Mouse (Mus musculus): ENCODE data around the gene Mast3.

Gene Mast3

DNA sequence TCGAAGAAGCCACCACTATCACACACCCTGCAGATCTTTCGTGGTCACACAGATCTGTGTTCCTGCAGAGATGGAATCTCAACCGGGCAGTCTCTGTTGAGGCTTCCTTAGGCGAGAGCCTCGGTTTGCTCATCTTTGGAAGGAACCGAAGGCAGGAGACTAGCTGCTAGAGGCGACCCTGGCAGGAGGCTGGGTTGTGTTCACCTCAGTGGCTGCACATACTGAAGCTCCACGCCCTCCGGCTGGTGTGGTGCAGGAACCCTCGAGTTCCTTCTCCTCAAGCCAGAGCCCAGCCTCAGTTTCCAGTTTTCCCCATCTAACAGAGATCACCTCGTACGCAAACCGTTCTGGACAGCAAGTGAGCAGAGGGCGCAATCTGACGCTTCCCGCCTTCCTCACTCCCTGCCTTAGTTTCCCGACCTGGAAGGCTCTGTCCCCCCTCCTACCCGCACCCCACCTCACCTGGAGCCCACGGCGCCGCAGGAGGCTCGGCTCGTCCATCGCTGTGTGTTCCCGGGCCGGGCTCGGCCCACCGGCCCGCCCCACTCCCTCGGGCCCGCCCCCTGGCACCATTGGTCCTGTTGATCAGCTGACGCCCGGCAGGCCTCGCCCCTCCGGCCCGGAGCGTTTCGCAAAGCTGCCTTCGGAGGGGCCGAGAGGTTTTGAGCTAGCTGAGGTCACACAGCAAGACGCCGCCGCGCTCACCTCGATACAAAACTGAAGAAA, at the start of gene Mast3:
TSS of gene Mast3 (minus strand) at position 574 of the 726 bp plus-strand sequence.
- DNase-seq (ENCODE audit: low spot score), result peak; percentile 84

DNA sequence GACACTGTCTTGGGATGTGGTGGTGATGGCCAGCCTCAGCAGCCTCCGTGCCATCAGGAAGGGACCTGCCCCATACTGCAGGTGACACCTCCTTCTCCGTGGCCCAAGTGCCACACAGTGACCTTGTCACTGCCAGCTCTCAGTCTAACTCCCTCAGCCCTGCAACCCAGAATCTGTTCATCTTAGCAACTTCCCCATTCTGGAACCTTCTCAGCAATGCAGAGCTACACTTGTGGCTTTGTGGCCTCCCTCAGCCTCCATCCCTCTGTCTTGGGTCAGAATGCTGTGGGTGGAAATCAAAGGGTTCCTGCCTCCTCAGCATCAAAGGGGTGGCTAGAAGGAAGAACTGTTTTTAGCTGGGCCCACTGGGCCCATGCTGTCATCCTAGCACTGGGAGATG, 49.0 kb upstream of the Mast3 start:
- DNase-seq (ENCODE audit: low spot score), result no peak

DNA sequence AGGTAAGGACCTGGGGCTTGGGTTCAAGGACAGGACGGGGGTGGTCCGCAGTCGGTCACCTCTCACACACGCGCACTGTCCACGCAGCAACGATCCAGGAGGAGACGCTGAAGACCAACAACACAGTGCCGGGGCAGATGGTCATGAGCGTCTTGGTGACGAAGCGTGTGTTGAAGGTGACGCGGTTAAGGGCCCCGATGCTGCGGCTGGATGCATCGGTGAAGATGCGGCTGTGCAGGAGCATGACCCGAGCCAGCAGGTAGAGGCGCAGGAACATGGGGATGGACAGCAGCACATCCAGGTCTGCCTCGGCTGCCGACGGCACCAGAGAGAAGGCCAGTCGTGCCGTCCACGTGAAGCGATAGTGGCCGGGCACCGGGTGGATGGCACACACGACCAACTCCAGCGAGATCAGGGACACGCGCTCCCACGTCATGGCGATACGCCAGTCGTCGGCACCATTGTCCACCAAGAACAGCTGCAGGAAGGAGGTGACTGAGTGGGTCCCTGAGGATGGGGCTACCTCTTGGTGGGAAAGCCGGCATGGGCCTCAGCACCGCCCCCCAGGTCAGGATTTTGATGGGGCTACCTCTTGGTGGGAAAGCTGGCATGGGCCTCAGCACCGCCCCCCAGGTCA, 47.9 kb upstream of the Mast3 start:
- DNase-seq (ENCODE audit: low spot score), result no peak

DNA sequence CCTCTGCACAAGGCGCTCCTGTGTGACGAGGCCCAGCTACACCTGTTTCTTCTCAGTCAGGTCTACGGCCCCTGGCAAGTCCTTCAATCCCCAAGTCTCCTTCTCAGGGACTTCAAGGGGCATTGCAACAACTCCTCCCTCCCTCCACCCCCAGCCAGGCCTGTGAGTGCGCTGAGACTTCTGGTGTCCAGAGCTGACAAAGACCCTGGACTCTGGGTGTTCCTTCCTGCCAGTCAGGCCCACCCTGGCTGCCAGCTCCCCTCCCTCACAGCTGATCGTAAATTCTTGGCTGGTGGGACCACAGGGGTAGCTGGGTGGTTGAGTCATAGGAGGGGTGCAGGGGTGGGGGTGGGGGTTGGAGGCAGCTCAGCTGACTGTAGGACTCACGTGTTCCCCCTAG, 47.0 kb upstream of the Mast3 start:
- DNase-seq (ENCODE audit: low spot score), result no peak

- DNase-seq (ENCODE audit: low spot score), result no peak
Observed at GRCm38 (mm10) chr8:70850947-70851346, 46.1 kb upstream of the Mast3 start.

DNA sequence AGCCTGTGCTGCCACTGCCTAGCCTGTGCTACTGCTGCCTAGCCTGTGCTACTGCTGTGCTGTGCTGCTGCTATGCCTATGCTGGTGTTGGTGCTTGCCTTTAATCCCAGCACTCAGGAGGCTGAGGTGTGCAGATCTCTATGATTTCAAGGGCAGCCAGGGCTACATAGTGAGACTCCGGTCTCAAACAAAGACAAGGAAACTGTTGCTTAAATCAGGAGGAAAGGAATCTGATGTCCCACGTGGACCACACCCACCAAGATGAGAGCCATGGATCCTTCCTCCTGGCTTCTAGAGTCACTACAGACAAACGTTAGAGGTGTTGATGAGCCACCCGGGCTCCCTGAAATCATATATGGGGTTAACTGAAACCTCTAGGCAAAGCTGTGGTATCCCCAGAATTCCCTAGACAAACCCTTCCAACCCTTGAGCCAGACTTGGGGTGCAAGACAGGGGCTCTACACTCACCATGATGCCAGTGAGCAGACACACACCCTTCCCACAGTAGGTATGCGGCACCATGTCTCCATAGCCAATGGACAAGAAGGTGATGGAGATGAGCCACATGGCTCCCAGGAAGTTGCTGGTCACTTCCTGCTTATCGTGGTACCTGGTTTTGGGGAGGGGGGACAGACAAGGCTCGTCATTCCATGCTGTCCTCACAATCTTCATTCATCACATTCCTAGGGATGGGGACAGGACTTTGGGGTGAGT, 45.4 kb upstream of the Mast3 start:
- DNase-seq (ENCODE audit: low spot score), result no peak

DNA sequence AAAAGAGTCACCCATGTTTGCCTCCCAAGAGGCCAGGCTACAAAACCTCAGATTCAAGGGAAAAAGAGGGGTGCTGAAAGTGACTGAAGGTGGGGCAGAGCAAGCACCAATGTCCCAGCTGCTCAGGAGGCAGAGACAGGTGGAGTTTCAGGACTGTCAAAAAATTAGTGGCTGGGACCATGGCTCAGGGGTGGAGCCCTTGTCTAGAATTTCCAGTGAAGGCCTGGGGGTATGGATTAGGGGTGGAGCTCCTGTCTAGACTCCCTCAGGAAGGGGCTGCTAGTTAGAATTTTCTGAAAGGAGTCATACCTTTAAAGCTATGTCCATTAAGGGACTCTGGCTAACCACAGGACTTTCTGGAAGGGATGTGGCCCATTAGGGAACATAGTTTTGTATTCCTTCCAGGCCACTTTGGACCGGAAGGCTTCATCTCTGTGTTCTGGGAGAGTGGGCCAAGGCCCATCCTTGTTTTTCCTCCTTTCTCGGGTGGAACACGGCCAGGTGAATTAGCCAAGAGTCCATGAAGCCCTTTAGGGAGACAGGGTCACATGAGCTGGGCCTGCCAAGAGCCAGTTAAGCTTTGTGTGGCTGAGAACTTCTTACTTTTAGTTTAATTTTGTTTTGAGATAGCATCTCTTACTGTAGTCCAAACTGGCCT, 44.6 kb upstream of the Mast3 start:
- DNase-seq (ENCODE audit: low spot score), result no peak

DNA sequence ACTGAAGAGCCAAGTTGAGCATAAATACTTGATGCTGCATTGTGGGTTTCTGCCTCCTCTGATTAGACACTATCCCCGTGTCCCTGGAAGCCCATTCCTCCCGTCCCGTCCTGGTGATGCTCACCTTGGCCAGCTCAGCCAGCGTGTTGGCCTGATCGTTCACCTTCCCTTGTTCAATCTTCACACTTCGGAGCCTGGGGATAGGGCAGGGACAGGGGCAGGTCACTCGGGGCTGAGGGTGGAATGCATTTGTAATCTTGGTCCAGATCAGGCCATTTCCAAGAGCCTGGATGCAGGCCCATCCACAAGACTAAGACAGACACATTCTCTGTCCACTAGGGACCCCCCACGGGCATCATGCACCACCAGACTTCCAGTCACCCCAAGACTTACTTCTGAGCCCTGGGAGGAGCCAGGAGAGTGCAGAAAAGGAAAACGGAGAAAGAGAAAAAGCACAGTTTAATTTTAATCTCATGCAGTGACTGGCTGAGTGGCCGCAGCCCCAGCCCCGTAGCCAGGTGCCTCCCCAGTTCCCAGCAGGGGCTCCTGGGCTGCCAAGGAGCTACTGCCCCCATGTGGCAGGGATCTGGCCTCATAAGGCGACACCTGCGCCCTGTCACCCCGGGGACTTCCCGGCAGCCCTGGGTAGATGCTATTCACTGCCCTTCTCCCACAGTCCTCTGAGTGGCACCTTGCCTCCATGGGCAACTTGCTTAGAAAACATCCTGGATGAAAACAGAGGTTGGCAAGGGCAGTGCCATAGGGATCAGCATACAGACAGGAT, 41.7 kb upstream of the Mast3 start:
- no peak for DNase-seq (ENCODE audit: low spot score)

- no peak for DNase-seq (ENCODE audit: low spot score)
Observed at GRCm38 (mm10) chr8:70845108-70845507, 40.3 kb upstream of the Mast3 start.

DNA sequence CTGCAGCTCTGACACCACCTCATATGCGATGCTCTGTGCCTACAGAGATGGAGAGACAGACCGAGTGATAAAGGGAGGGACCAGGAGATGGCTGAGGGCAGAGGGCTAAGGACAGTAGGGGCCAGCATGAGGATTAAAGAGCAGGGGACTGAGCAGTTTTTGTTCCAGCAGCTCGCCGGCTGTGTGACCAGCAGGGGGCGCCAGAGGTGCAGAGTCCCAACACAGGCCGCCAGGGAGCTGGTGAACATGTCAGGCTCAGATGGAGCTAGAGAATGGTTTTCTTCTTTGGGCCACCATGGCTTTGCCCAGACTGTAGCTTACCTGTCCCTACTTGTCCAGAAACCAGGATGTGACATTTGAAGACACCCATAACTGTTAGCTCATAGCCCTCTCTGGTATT, 39.7 kb upstream of the Mast3 start:
- DNase-seq (ENCODE audit: low spot score), result peak; percentile 96

GRCm38 (mm10) chr8:70843941-70844340, 39.1 kb upstream of the Mast3 start:
- no peak for DNase-seq (ENCODE audit: low spot score)

DNA sequence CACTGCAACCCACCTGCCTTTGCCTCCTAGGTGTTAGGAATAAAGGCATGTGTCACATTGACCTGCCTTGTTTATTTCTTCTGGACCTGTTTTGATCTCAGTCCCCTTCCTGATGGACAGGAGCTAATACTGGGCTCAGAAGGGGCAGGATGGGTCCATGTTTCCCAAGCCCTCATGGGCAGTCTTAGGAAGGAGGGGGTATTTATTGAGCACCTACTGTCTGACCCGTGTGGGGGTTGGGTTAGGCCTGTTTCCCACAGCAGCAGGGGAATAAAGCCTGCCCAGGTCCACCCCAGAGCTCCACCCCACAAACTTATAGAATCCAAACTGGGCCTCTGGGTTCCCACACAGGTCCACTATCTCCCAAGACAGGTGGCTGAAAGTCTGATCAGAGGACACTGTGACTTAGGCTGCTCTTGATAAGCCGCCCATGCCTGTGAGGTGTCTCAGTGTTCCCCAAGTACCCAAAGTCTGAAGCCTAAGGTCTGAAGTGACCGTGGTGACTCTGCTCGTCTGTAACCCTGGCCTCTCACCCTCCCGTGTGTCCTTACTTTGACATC, 38.4 kb upstream of the Mast3 start:
- no peak for DNase-seq (ENCODE audit: low spot score)

- no peak for DNase-seq (ENCODE audit: low spot score)
Observed at GRCm38 (mm10) chr8:70842484-70842883, 37.6 kb upstream of the Mast3 start.

GRCm38 (mm10) chr8:70841147-70842072, 36.6 kb upstream of the Mast3 start:
- DNase-seq (ENCODE audit: low spot score), result peak; percentile 92

DNA sequence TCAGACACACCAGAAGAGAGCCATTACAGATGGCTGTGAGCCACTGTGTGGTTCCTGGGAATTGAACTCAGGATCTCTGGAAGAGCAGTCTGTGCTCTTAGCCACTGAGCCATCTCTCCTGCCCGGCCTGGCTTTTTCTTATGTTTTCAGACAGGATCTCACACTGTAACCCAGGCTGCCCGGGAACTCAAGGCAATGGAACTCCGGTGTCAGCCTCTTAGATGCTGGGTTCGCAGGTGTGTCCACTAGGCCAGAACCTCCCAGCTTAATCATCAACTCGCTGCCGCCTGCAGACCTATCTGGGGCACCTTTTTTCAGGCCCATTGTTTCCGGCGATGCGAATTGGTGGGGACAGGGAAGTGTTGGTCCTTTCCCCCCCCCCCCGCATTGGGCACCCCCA, 35.7 kb upstream of the Mast3 start:
- no peak for DNase-seq (ENCODE audit: low spot score)

GRCm38 (mm10) chr8:70839408-70840351, 34.8 kb upstream of the Mast3 start, which contains the start of gene Arrdc2:
TSS of gene Arrdc2 (minus strand) at chr8:70839720.
- DNase-seq (ENCODE audit: low spot score), result peak; percentile 100

GRCm38 (mm10) chr8:70838654-70839407, 34.0 kb upstream of the Mast3 start:
- peak; percentile 51 for DNase-seq (ENCODE audit: low spot score)

DNA sequence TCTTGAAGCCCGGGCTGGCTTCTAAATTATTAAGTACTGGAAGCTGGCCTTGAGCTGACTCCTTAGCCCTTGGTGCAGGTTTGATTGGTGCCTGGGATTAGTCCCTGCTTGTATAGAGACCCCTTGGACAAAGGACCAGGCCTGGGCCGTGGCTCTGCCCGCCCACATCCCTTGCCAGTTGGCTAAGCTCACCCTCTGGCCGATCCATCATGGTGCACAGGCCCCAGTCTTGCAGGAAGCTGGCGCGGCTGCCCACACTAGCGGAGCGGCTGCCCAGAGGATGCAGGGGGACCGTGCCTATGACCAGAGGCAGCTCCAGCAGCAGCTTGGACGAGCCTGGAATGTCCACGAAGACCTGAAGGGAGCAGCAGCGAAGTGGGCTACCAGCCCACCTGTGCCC, 31.8 kb upstream of the Mast3 start:
- no peak for DNase-seq (ENCODE audit: low spot score)
